Mouse (Mus musculus) heart, postnatal 36 days (tissue): Measurements from ENCODE around the gene Sfxn3. TPM values are rescaled to one million over a fixed set of nuclear protein-coding genes. Genes with fewer than 3 reads are reported as not detected.
A peak's percentile ranks its signal among the peaks of the same experiment; 100 is the strongest.

Experiments
- DNase-seq, 2 experiments: peaks; one replicate each; pipeline ENCODE4 v3.0.0; 2021 to 2022
- intact Hi-C: fragments of 180-260 bp; cut with DNase I; formaldehyde crosslinking; loops from one replicate; pipeline ENCODE4 v1.15.1; 2025
- total RNA-seq, 2 experiments: library from RNA; stranded (reverse); gene quantifications; 2 replicates each; pipeline ENCODE4 v1.2.3; 2021

The Sfxn3 gene
- total RNA-seq, 2 experiments from 2014 or later, result 11.6 to 14.2 TPM

GRCm38 (mm10) chr19:45067758-45068510, 20.6 kb downstream of the Sfxn3 start:
- DNase-seq, result no peak
- intact Hi-C loops, result no loop called here

GRCm38 (mm10) chr19:45073871-45074542, 26.7 kb downstream of the Sfxn3 start:
- peak; percentile 87 to 88 for DNase-seq
- intact Hi-C loops, result loop anchor here (2.0 kb wide), 2 partner anchors 15 to 87 kb away; no protein-coding TSS in a partner anchor

- DNase-seq, result peak; percentile 99
- intact Hi-C loops, result loop anchor here (2.0 to 5.0 kb wide), 3 partner anchors 16 to 86 kb away; no protein-coding TSS in a partner anchor
Measured at GRCm38 (mm10) chr19:45074580-45075322, 27.4 kb downstream of the Sfxn3 start, which contains the start of gene Kazald1. TSS of gene Kazald1 (plus strand) at chr19:45075241.

- peak; percentile 23 to 39 for DNase-seq
Measured at GRCm38 (mm10) chr19:45075323-45076035, 28.2 kb downstream of the Sfxn3 start.

GRCm38 (mm10) chr19:45076036-45076575, 28.8 kb downstream of the Sfxn3 start:
- intact Hi-C loops, result loop anchor here (5.0 kb wide), 1 partner anchor 59 kb away; no protein-coding TSS in a partner anchor
- DNase-seq, result no peak

More at GRCm38 (mm10) chr19:45075323-45076035, 28.2 kb downstream of the Sfxn3 start:
- intact Hi-C loops, result loop anchor here (2.0 to 5.0 kb wide), 3 partner anchors 17 to 85 kb away; no protein-coding TSS in a partner anchor

GRCm38 (mm10) chr19:45076586-45077510, 29.5 kb downstream of the Sfxn3 start:
- peak; percentile 74 to 78 for DNase-seq
- intact Hi-C loops, result loop anchor here (5.0 kb wide), 1 partner anchor 60 kb away; no protein-coding TSS in a partner anchor

GRCm38 (mm10) chr19:45077742-45078645, 30.7 kb downstream of the Sfxn3 start:
- intact Hi-C loops, result loop anchor here (5.0 kb wide), 1 partner anchor 61 kb away; no protein-coding TSS in a partner anchor
- no peak for DNase-seq

- intact Hi-C loops, result loop anchor here (5.0 kb wide), 1 partner anchor 62 kb away; no protein-coding TSS in a partner anchor
- peak; percentile 14 to 20 for DNase-seq
Measured at GRCm38 (mm10) chr19:45078971-45079764, 31.9 kb downstream of the Sfxn3 start.

GRCm38 (mm10) chr19:45079769-45080515, 32.6 kb downstream of the Sfxn3 start:
- DNase-seq, result peak; percentile 76 to 77
- intact Hi-C loops, result loop anchor here (5.0 kb wide), 1 partner anchor 63 kb away; no protein-coding TSS in a partner anchor

- intact Hi-C loops, result no loop called here
- peak in 1 of 2 experiments; percentile 15 for DNase-seq
Measured at GRCm38 (mm10) chr19:45080711-45081110, 33.4 kb downstream of the Sfxn3 start.

GRCm38 (mm10) chr19:45081279-45081678, 34.0 kb downstream of the Sfxn3 start:
- intact Hi-C loops, result no loop called here
- DNase-seq, result peak; percentile 78 to 86

- intact Hi-C loops, result no loop called here
- DNase-seq, result peak; percentile 44 to 61
Measured at GRCm38 (mm10) chr19:45081841-45082550, 34.7 kb downstream of the Sfxn3 start.

- intact Hi-C loops, result no loop called here
- DNase-seq, result peak in 1 of 2 experiments; percentile 37
Measured at GRCm38 (mm10) chr19:45097868-45098267, 50.6 kb downstream of the Sfxn3 start.

GRCm38 (mm10) chr19:45100486-45101270, 53.4 kb downstream of the Sfxn3 start:
- intact Hi-C loops, result no loop called here

More at GRCm38 (mm10) chr19:45100486-45101270, 53.4 kb downstream of the Sfxn3 start:
- DNase-seq, result no peak
